Mouse (Mus musculus): ENCODE results near the gene Apol11a. TPM values are rescaled to one million over a fixed set of nuclear protein-coding genes. Genes with fewer than 3 reads are reported as not detected.
"Not testable (repeated sequence)": the region's sequence is repeated elsewhere in the genome, so short reads cannot be mapped to it uniquely, and the experiment has no call there.

Gene Apol11a
- not detected in 2 replicates for polyA plus RNA-seq (2014; fragmentation: Nextera tagmentation; extraction: Ambion mirVana)

- H3K27me3 ChIP-seq (ENCODE audit: control insufficient read depth, insufficient read depth, low read length); H3K9me3 ChIP-seq (ENCODE audit: control insufficient read depth, low read length); ATAC-seq (ENCODE audit: low FRiP score, low TSS enrichment); H3K9ac ChIP-seq (ENCODE audit: low read depth, low read length); H3K27ac ChIP-seq (ENCODE audit: low read depth, low read length); H3K4me1 ChIP-seq (ENCODE audit: control insufficient read depth, insufficient read depth, low read length); H3K4me3 ChIP-seq (ENCODE audit: low read length); H3K4me2 ChIP-seq (replicated peaks; ENCODE audit: low read depth, low read length); H3K36me3 ChIP-seq (ENCODE audit: control insufficient read depth, insufficient read depth, low read length): not testable (repeated sequence)
Measured at GRCm38 (mm10) chr15:77507966-77508365, at the start of gene Apol11a. Gene Apol11a, plus strand, starts transcription at chr15:77508271.

DNA sequence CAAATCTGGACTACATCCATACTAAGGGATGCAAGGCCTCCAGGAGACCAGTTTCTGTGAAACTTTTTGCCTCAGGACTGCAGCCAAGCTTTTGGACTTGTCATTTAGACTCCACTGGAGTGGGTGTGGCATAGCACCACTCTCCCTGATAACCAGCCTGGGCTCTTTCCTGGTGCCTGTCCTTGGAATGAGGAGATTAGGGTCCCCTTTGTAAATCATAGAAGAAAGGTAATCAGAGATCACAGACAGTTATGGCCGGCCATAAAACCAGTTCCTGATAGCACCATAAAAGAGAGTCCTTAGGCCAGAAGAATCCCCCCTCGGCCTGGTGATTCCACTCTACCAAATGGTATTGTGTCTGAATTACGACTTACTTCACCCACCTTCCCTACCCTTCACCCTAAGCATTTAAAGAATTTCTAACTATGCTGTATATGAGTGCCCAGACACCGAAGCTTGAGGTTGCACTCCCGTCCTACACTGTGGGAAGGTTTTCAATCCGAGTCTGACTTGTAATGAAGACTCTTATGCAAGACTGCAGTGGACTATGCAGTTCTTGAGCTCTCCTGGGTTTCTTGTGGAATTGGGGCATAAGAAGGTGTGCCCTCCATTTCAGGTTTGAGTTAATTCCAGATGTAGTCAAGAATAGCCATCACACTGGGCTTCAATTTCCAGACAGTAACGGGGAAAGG, 33.2 kb upstream of the Apol11a start:
- H3K27ac ChIP-seq (ENCODE audit: low read depth, low read length); ATAC-seq (ENCODE audit: low FRiP score, low TSS enrichment): not testable (repeated sequence)
- 22% methylated on average over 7 of the region's 7 CpGs for WGBS

DNA sequence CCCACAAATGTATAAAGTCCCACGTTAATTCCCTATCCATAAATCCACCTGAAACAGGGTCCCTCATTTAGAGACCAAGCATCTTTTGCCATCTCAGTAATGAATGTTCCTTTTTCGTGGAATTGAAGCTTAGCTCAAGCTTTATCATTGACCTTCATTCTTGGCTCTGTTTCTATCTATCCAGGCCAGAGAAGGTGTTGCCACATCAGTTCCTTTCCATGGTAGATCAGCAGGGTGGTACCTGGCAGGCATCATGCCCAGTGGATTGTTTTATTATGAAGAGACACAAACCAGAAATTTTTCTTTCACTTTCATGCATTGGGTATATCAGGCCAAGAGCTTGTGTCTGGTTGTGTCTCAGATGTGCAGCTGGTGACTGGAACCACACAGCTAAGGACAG, 31.4 kb upstream of the Apol11a start, which contains the start of gene Apol10a:
Gene Apol10a, plus strand, starts transcription at position 355 of the 400 bp plus-strand sequence.
- not testable (repeated sequence) for H3K27ac ChIP-seq (ENCODE audit: low read depth, low read length); H3K4me2 ChIP-seq (replicated peaks; ENCODE audit: low read depth, low read length); ATAC-seq (ENCODE audit: low FRiP score, low TSS enrichment); H3K27me3 ChIP-seq (ENCODE audit: control insufficient read depth, insufficient read depth, low read length); H3K9me3 ChIP-seq (ENCODE audit: control insufficient read depth, low read length); H3K36me3 ChIP-seq (ENCODE audit: control insufficient read depth, insufficient read depth, low read length); H3K4me3 ChIP-seq (ENCODE audit: low read length); H3K4me1 ChIP-seq (ENCODE audit: control insufficient read depth, insufficient read depth, low read length); H3K9ac ChIP-seq (ENCODE audit: low read depth, low read length)
- WGBS = 77% methylated on average over 2 of the region's 2 CpGs

More for the DNA sequence above, 33.2 kb upstream of the Apol11a start:
- H3K4me2 ChIP-seq (replicated peaks; ENCODE audit: low read depth, low read length); H3K9ac ChIP-seq (ENCODE audit: low read depth, low read length); H3K36me3 ChIP-seq (ENCODE audit: control insufficient read depth, insufficient read depth, low read length); H3K4me1 ChIP-seq (ENCODE audit: control insufficient read depth, insufficient read depth, low read length); H3K27me3 ChIP-seq (ENCODE audit: control insufficient read depth, insufficient read depth, low read length); H3K9me3 ChIP-seq (ENCODE audit: control insufficient read depth, low read length); H3K4me3 ChIP-seq (ENCODE audit: low read length): not testable (repeated sequence)

- Histone ChIP-seq H3K4me1 (ENCODE audit: control insufficient read depth, insufficient read depth, low read length) (no peaks in the 10 kb centered on the region), H3K36me3 (ENCODE audit: control insufficient read depth, insufficient read depth, low read length) (no peaks in the 10 kb centered on the region), H3K9ac (ENCODE audit: low read depth, low read length) (no peak overlapping the region), H3K9me3 (ENCODE audit: control insufficient read depth, low read length) (no peaks in the 10 kb centered on the region), H3K4me2 (replicated peaks; ENCODE audit: low read depth, low read length) (no peak overlapping the region), H3K4me3 (ENCODE audit: low read length) (no peak overlapping the region), H3K27ac (ENCODE audit: low read depth, low read length) (no peak overlapping the region), H3K27me3 (ENCODE audit: control insufficient read depth, insufficient read depth, low read length) (no peaks in the 10 kb centered on the region)
- 76% methylated on average over 4 of the region's 4 CpGs for WGBS
- ATAC-seq (ENCODE audit: low FRiP score, low TSS enrichment) = no peak
Measured at GRCm38 (mm10) chr15:77482140-77482794, 25.8 kb upstream of the Apol11a start.

DNA sequence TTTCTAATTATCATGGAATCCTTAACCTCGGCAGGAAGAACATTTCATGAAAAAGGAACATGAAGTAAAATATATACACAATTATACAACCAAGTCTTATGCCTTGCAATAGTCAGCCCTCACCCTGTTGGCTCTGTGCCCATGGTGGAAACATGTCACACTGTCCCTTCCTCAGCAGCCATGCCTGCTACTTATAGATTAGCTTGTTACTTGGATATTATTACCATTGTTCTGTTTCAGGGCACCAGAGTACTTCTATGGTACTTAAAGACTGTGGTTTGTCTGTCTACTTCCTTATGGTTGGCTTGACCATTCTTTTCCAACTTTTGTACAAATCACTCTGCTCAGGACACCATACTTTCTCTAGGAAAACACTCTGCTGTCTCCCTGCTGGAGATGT, 14.9 kb upstream of the Apol11a start:
- not testable (repeated sequence) for H3K4me2 ChIP-seq (replicated peaks; ENCODE audit: low read depth, low read length); H3K27me3 ChIP-seq (ENCODE audit: control insufficient read depth, insufficient read depth, low read length); H3K9me3 ChIP-seq (ENCODE audit: control insufficient read depth, low read length); H3K4me3 ChIP-seq (ENCODE audit: low read length); H3K36me3 ChIP-seq (ENCODE audit: control insufficient read depth, insufficient read depth, low read length); H3K9ac ChIP-seq (ENCODE audit: low read depth, low read length); H3K4me1 ChIP-seq (ENCODE audit: control insufficient read depth, insufficient read depth, low read length); H3K27ac ChIP-seq (ENCODE audit: low read depth, low read length); ATAC-seq (ENCODE audit: low FRiP score, low TSS enrichment)
- WGBS = no CpG with 5 or more reads among the region's 1 CpGs

GRCm38 (mm10) chr15:77494694-77495093, 13.4 kb upstream of the Apol11a start:
- not testable (repeated sequence) for H3K36me3 ChIP-seq (ENCODE audit: control insufficient read depth, insufficient read depth, low read length); H3K27me3 ChIP-seq (ENCODE audit: control insufficient read depth, insufficient read depth, low read length); H3K27ac ChIP-seq (ENCODE audit: low read depth, low read length); H3K4me2 ChIP-seq (replicated peaks; ENCODE audit: low read depth, low read length); H3K9ac ChIP-seq (ENCODE audit: low read depth, low read length); H3K4me1 ChIP-seq (ENCODE audit: control insufficient read depth, insufficient read depth, low read length); H3K4me3 ChIP-seq (ENCODE audit: low read length); ATAC-seq (ENCODE audit: low FRiP score, low TSS enrichment); H3K9me3 ChIP-seq (ENCODE audit: control insufficient read depth, low read length)
- 73% methylated on average over 1 of the region's 1 CpGs for WGBS

DNA sequence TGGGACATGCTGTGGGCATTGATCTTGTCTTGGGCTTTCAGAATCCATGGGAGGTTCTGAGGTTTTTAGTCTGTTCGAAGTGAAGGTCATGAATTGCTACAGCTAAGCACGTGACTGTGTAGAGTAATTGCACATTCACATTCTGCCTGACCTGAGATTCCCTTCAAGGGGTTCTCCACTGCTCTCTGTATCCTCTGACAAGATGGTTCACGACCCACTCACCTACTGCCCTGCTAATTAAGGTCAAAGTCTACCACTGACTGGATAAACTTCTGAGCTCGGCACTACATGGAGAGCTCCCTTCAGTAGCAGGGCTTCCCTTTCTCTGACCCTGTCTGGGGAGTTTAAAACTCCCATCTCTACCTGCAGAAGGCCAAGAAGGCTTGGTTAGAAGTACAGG, 12.5 kb downstream of the Apol11a start:
- H3K4me3 ChIP-seq (ENCODE audit: low read length); H3K36me3 ChIP-seq (ENCODE audit: control insufficient read depth, insufficient read depth, low read length); H3K27ac ChIP-seq (ENCODE audit: low read depth, low read length); H3K27me3 ChIP-seq (ENCODE audit: control insufficient read depth, insufficient read depth, low read length); H3K4me1 ChIP-seq (ENCODE audit: control insufficient read depth, insufficient read depth, low read length); H3K4me2 ChIP-seq (replicated peaks; ENCODE audit: low read depth, low read length); H3K9me3 ChIP-seq (ENCODE audit: control insufficient read depth, low read length); H3K9ac ChIP-seq (ENCODE audit: low read depth, low read length); ATAC-seq (ENCODE audit: low FRiP score, low TSS enrichment): not testable (repeated sequence)
- 63% methylated on average over 4 of the region's 4 CpGs for WGBS

- H3K4me3 ChIP-seq (ENCODE audit: low read length); H3K36me3 ChIP-seq (ENCODE audit: control insufficient read depth, insufficient read depth, low read length); H3K9me3 ChIP-seq (ENCODE audit: control insufficient read depth, low read length); H3K27me3 ChIP-seq (ENCODE audit: control insufficient read depth, insufficient read depth, low read length); H3K4me1 ChIP-seq (ENCODE audit: control insufficient read depth, insufficient read depth, low read length); H3K27ac ChIP-seq (ENCODE audit: low read depth, low read length); H3K4me2 ChIP-seq (replicated peaks; ENCODE audit: low read depth, low read length); H3K9ac ChIP-seq (ENCODE audit: low read depth, low read length): not testable (repeated sequence)
- 19% methylated on average over 6 of the region's 6 CpGs for WGBS
- peak; percentile 46; the same call in 1 of the 2 replicates for ATAC-seq (ENCODE audit: low FRiP score, low TSS enrichment)
Measured at GRCm38 (mm10) chr15:77523186-77523843, 15.2 kb downstream of the Apol11a start.

DNA sequence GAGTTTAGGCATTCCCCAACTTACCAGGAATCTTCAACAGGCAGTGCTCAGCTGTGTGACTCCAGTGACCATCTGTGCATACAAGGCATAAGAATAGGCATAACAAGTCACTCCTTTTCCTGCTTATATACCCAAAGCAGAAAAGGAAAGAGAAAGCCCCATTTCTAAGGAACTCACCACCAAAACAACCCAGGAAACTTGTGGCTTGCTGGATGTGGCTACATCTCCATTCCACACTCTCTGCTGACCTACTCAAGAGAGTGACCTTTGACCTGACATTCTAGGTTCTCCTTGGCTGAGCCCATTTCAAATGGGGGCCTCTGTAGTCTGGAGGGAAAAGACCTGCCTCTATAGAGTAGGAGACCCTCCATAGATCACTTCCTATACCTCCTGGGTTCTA, 25.1 kb downstream of the Apol11a start, which contains the start of gene Apol7c:
Gene Apol7c, minus strand, starts transcription at position 101 of the 400 bp plus-strand sequence.
- no peak for ATAC-seq (ENCODE audit: low FRiP score, low TSS enrichment)
- H3K36me3 ChIP-seq (ENCODE audit: control insufficient read depth, insufficient read depth, low read length) = no peaks in the 10 kb centered on the region
- no peak within 1 kb of the TSS for H3K4me3 ChIP-seq (ENCODE audit: low read length)
- no peaks in the 10 kb centered on the region for H3K9me3 ChIP-seq (ENCODE audit: control insufficient read depth, low read length)
- no peak within 1 kb of the TSS for H3K27ac ChIP-seq (ENCODE audit: low read depth, low read length)
- H3K4me2 ChIP-seq (replicated peaks; ENCODE audit: low read depth, low read length) = no peak within 1 kb of the TSS
- no peak within 1 kb of the TSS for H3K9ac ChIP-seq (ENCODE audit: low read depth, low read length)
- H3K4me1 ChIP-seq (ENCODE audit: control insufficient read depth, insufficient read depth, low read length) = no peaks in the 10 kb centered on the region
- H3K27me3 ChIP-seq (ENCODE audit: control insufficient read depth, insufficient read depth, low read length) = no peaks in the 10 kb centered on the region

Data from kidney, embryonic 14.5 days (tissue).